Mouse (Mus musculus): Measurements from ENCODE around the gene Slit3. TPM values are rescaled to one million over a fixed set of nuclear protein-coding genes. Genes with fewer than 3 reads are reported as not detected.

The Slit3 gene
- total and polyA plus RNA-seq, 3 experiments, result 0.55 to 4.8 (median 2.8) TPM

DNA sequence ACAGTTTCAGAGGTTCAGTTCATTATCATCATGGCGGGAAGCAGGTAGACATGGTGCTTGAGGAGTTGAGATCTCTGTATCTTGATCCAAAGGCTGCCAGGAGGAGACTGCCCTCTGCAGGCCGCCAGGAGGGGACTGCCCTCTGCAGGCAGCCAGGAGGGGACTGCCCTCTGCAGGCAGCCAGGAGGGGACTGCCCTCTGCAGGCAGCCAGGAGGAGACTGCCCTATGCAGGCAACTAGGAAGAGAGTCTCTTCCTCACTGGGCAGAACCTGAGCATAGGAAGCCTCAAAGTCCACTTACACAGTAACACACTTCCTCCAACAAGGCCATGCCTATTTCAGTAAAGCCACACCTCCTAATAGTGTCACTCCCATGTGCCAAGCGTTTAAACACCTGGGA, 546.4 kb downstream of the Slit3 start:
- peak; percentile 52 for DNase-seq (ENCODE audit: extremely low read depth)
- Histone ChIP-seq H3K9me3 (replicated peaks; ENCODE audit: low read length) (no peaks in the 10 kb centered on the region), H3K79me2 (replicated peaks; ENCODE audit: control insufficient read depth, extremely low read depth, insufficient read depth, poor library complexity, severe bottlenecking) (no peaks in the 10 kb centered on the region), H3K4me3 (replicated peaks in 1 of 3; ENCODE audit: low read depth in 2 of 3, low read length in 2 of 3, poor library complexity in 1 of 3) (no peak overlapping the region), H3K27me3 (replicated peaks) (no peaks in the 10 kb centered on the region), H3K36me3 (replicated peaks in 1 of 2; ENCODE audit: control insufficient read depth in 1 of 2, insufficient read depth in 1 of 2, low read length in 1 of 2) (peaks cover 0 to 68% of the 10 kb centered on the region in 2 experiments), H3K27ac (ENCODE audit: insufficient read depth, low read depth) (no peak overlapping the region), H3K4me1 (ENCODE audit: control insufficient read depth in 1 of 2, insufficient read depth in 2 of 2) (peaks cover 0 to 10% of the 10 kb centered on the region in 2 experiments; a peak in 3 of 4 replicates), H3K9ac (ENCODE audit: insufficient read depth, low read depth) (no peak overlapping the region), H3K4me2 (ENCODE audit: insufficient read depth, low read depth, poor library complexity, severe bottlenecking) (no peak overlapping the region)
- TF ChIP-seq CTCF (conservative IDR thresholded peaks at IDR 0.05 in 1 of 2, IDR thresholded peaks at IDR 0.05 in 1 of 2; ENCODE audit: low read depth in 2 of 2, low read length in 2 of 2) (peak; percentile 12 to 97; a peak in 2 of 4 replicates), E2F4 (IDR thresholded peaks at IDR 0.05; ENCODE audit: insufficient replicate concordance, low read depth, low read length) (no peak), SMC3 (IDR thresholded peaks at IDR 0.05; ENCODE audit: low read depth, low read length) (peak; percentile 82), MYC (IDR thresholded peaks at IDR 0.05; ENCODE audit: low read depth, low read length) (no peak), RAD21 (IDR thresholded peaks at IDR 0.05; ENCODE audit: low read depth, low read length) (peak; percentile 64)
- dilution Hi-C loops (cut with MboI; ENCODE audit: extremely low pct_ligation_motif_present, extremely low pct_unique_long_range_greater_than_20kb, low sequenced_read_pairs) (no loop called here), in situ Hi-C loops (cut with MboI; ENCODE audit: low pct_ligation_motif_present, low pct_unique_long_range_greater_than_20kb, low sequenced_read_pairs) (loop anchor here (25.0 kb wide), 1 partner anchor 230 kb away; no protein-coding TSS in a partner anchor)

DNA sequence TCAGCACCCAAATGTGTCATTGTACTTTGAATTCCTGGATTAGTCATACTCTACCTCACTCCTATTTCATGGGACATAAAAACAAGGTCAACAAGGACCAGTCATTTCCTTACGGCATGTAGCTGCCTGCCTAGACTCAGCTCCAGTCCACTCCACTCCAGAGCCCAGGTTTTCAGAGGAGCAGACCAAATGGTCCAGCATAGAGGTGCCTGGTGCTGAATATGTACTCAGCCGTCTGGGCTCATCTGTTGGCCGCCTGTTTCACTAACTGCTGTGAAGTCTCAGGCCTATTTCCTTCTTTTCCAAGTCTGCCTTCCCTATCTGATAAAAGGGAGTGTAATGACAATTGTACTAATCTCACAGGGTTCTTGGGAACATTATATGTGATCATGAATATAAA, 547.1 kb downstream of the Slit3 start:
- dilution Hi-C loops (cut with MboI; ENCODE audit: extremely low pct_ligation_motif_present, extremely low pct_unique_long_range_greater_than_20kb, low sequenced_read_pairs), result no loop called here

GRCm38 (mm10) chr11:35668750-35669149, 547.7 kb downstream of the Slit3 start:
- no peak overlapping the region for H3K4me3 ChIP-seq (replicated peaks in 1 of 3; ENCODE audit: low read depth in 2 of 3, low read length in 2 of 3, poor library complexity in 1 of 3)
- DNase-seq (ENCODE audit: extremely low read depth), result no peak
- no peak overlapping the region for H3K4me2 ChIP-seq (ENCODE audit: insufficient read depth, low read depth, poor library complexity, severe bottlenecking)
- in situ Hi-C loops (cut with MboI; ENCODE audit: low pct_ligation_motif_present, low pct_unique_long_range_greater_than_20kb, low sequenced_read_pairs) (loop anchor here (25.0 kb wide), 1 partner anchor 231 kb away; no protein-coding TSS in a partner anchor), dilution Hi-C loops (cut with MboI; ENCODE audit: extremely low pct_ligation_motif_present, extremely low pct_unique_long_range_greater_than_20kb, low sequenced_read_pairs) (no loop called here)
- H3K27me3 ChIP-seq (replicated peaks), result no peaks in the 10 kb centered on the region
- TF ChIP-seq MXI1 (IDR thresholded peaks at IDR 0.05; ENCODE audit: low read depth, low read length) (no peak), RAD21 (IDR thresholded peaks at IDR 0.05; ENCODE audit: low read depth, low read length) (no peak), CHD1 (IDR thresholded peaks at IDR 0.05; ENCODE audit: low read depth, low read length) (no peak), NRF1 (IDR thresholded peaks at IDR 0.05; ENCODE audit: low read depth, low read length) (no peak), MAX (IDR thresholded peaks at IDR 0.05; ENCODE audit: low read length) (no peak), RCOR1 (conservative IDR thresholded peaks at IDR 0.05; ENCODE audit: low read depth, low read length) (no peak), EP300 (IDR thresholded peaks at IDR 0.05; ENCODE audit: low read length) (no peak), POLR2AphosphoS2 (IDR thresholded peaks at IDR 0.05; ENCODE audit: low read depth, low read length) (no peak), ELF1 (IDR thresholded peaks at IDR 0.05; ENCODE audit: low read depth, low read length) (no peak), MAFK (IDR thresholded peaks at IDR 0.05; ENCODE audit: insufficient replicate concordance, low read length) (no peak)
- H3K27ac ChIP-seq (ENCODE audit: insufficient read depth, low read depth), result no peak overlapping the region
- no peaks in the 10 kb centered on the region for H3K9me3 ChIP-seq (replicated peaks; ENCODE audit: low read length)
- H3K79me2 ChIP-seq (replicated peaks; ENCODE audit: control insufficient read depth, extremely low read depth, insufficient read depth, poor library complexity, severe bottlenecking), result no peaks in the 10 kb centered on the region
- no peaks in the 10 kb centered on the region; a peak in 1 of 4 replicates for H3K4me1 ChIP-seq (ENCODE audit: control insufficient read depth in 1 of 2, insufficient read depth in 2 of 2)
- H3K36me3 ChIP-seq (replicated peaks in 1 of 2; ENCODE audit: control insufficient read depth in 1 of 2, insufficient read depth in 1 of 2, low read length in 1 of 2), result peaks cover 0 to 73% of the 10 kb centered on the region in 2 experiments
- no peak overlapping the region for H3K9ac ChIP-seq (ENCODE audit: insufficient read depth, low read depth)

More for the DNA sequence above, 547.1 kb downstream of the Slit3 start:
- Histone ChIP-seq H3K9me3 (replicated peaks; ENCODE audit: low read length) (no peaks in the 10 kb centered on the region), H3K27ac (ENCODE audit: insufficient read depth, low read depth) (no peak overlapping the region), H3K4me2 (ENCODE audit: insufficient read depth, low read depth, poor library complexity, severe bottlenecking) (no peak overlapping the region), H3K4me1 (ENCODE audit: control insufficient read depth in 1 of 2, insufficient read depth in 2 of 2) (peaks cover 0 to 3% of the 10 kb centered on the region in 2 experiments; a peak in 2 of 4 replicates), H3K79me2 (replicated peaks; ENCODE audit: control insufficient read depth, extremely low read depth, insufficient read depth, poor library complexity, severe bottlenecking) (no peaks in the 10 kb centered on the region), H3K36me3 (replicated peaks in 1 of 2; ENCODE audit: control insufficient read depth in 1 of 2, insufficient read depth in 1 of 2, low read length in 1 of 2) (peaks cover 0 to 70% of the 10 kb centered on the region in 2 experiments), H3K27me3 (replicated peaks) (no peaks in the 10 kb centered on the region), H3K9ac (ENCODE audit: insufficient read depth, low read depth) (no peak overlapping the region), H3K4me3 (replicated peaks in 1 of 3; ENCODE audit: low read depth in 2 of 3, low read length in 2 of 3, poor library complexity in 1 of 3) (no peak overlapping the region)
- no peak for TF ChIP-seq MAFK (IDR thresholded peaks at IDR 0.05; ENCODE audit: insufficient replicate concordance, low read length)
- TF ChIP-seq JUND (conservative IDR thresholded peaks at IDR 0.05; ENCODE audit: low read depth, low read length), result no peak
- TF ChIP-seq MAZ (IDR thresholded peaks at IDR 0.05; ENCODE audit: low read depth, low read length), result no peak
- TF ChIP-seq TBP (conservative IDR thresholded peaks at IDR 0.05; ENCODE audit: low read depth, low read length), result no peak
- no peak for TF ChIP-seq PAX5 (IDR thresholded peaks at IDR 0.05; ENCODE audit: low read length)
- TF ChIP-seq ZKSCAN1 (IDR thresholded peaks at IDR 0.05; ENCODE audit: borderline replicate concordance, low read depth, low read length), result no peak
- TF ChIP-seq USF1 (IDR thresholded peaks at IDR 0.05; ENCODE audit: low read depth, low read length), result no peak
- no peak for TF ChIP-seq NELFE (IDR thresholded peaks at IDR 0.05; ENCODE audit: low read depth, low read length)
- no peak for TF ChIP-seq CHD1 (IDR thresholded peaks at IDR 0.05; ENCODE audit: low read depth, low read length)
- TF ChIP-seq SIN3A (IDR thresholded peaks at IDR 0.05; ENCODE audit: low read length), result no peak
- no peak for TF ChIP-seq EP300 (IDR thresholded peaks at IDR 0.05; ENCODE audit: low read length)
- TF ChIP-seq USF2 (conservative IDR thresholded peaks at IDR 0.05; ENCODE audit: low read depth, low read length), result no peak
- TF ChIP-seq NRF1 (IDR thresholded peaks at IDR 0.05; ENCODE audit: low read depth, low read length), result no peak
- no peak for TF ChIP-seq RCOR1 (conservative IDR thresholded peaks at IDR 0.05; ENCODE audit: low read depth, low read length)
- TF ChIP-seq KAT2A (IDR thresholded peaks at IDR 0.05; ENCODE audit: insufficient replicate concordance, low read length), result no peak
- no peak for TF ChIP-seq POLR2AphosphoS2 (IDR thresholded peaks at IDR 0.05; ENCODE audit: low read depth, low read length)
- TF ChIP-seq TCF12 (IDR thresholded peaks at IDR 0.05; ENCODE audit: low read depth, low read length), result no peak
- no peak for DNase-seq (ENCODE audit: extremely low read depth)
- in situ Hi-C loops (cut with MboI; ENCODE audit: low pct_ligation_motif_present, low pct_unique_long_range_greater_than_20kb, low sequenced_read_pairs), result loop anchor here (25.0 kb wide), 1 partner anchor 231 kb away; no protein-coding TSS in a partner anchor
